Mouse (Mus musculus) brain, embryonic 14.5 days (tissue): ENCODE data around the gene Tead4. TPM values are rescaled to one million over a fixed set of nuclear protein-coding genes. Genes with fewer than 3 reads are reported as not detected.

Experiments
- DNase-seq: peaks from one replicate; pipeline ENCODE4 v3.0.0-alpha.2; 2011; ENCODE audit warnings: low read depth
- CTCF ChIP-seq: fragments of 200-500 bp; IDR thresholded peaks from 2 replicates; pipeline ENCODE4 v1.5.1; 2012; ENCODE audit warnings: inconsistent platforms, mild to moderate bottlenecking, moderate library complexity, borderline replicate concordance; ENCODE audit not compliant: insufficient read depth, insufficient read length; ENCODE audit errors: extremely low read depth
- POLR2A ChIP-seq: fragments of 200-500 bp; IDR thresholded peaks from 2 replicates; pipeline ENCODE4 v1.6.1; 2012; ENCODE audit warnings: mild to moderate bottlenecking, inconsistent platforms, borderline replicate concordance; ENCODE audit not compliant: poor library complexity, insufficient read depth, insufficient read length, severe bottlenecking; ENCODE audit errors: extremely low read depth
- polyA plus RNA-seq: library from polyadenylated mRNA; depleted of rRNA; stranded (reverse); fragments of >200 nt; gene quantifications from 2 replicates; pipeline ENCODE4 v1.2.3, GENCODE M21; 2012; rRNA removed

Tead4 gene
- polyA plus RNA-seq, 1 experiment: 0.81 TPM

DNA sequence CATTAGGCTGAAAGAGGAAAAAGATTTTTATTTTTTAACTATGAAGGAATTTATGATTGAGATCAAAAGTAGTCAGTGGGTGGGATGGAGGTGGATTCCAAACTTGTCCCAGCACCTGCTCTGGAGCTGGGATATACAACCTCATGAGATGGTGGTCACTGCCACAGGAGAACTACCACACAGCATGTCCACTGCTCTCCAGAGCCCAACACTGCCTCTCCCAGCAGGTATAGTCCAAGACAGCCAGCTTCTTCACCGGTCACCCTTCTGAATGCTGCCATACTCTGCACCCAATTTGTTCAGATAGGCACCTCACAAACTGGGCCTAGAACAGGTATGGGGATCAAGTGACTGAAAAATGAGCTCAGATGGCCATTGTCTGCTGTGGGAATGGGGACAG lies 121.0 kb downstream of the Tead4 start:
- no peak for DNase-seq
- no peak for TF ChIP-seq CTCF
- TF ChIP-seq POLR2A: no peak

GRCm38 (mm10) chr6:128179247-128179646 lies 121.4 kb downstream of the Tead4 start:
- DNase-seq: no peak
- TF ChIP-seq CTCF (peak; percentile 22; the same call in 1 of the 2 replicates), POLR2A (no peak)

DNA sequence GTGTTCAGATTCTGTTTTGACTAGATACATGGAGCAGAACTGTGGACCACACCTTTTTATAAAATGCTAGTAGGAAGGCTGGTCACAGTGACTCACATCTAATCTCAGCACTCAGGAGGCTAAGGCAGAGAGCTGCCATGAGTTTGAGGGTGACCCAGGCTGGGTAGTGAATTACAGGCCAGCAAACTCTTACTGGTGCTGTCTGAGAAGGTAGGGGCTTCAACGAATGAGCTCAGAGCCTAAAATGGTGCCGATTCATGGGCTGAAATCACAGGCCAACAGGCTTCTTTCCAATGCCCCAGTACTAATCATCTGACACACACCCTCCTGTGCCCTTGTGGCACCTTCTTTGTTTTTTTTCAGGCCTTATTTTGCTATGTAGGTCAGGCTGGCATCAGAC lies 121.9 kb downstream of the Tead4 start:
- no peak for TF ChIP-seq CTCF
- TF ChIP-seq POLR2A: no peak
- DNase-seq: no peak

Other genes starting within 250 kb of the Tead4 start
- gene Tspan9, start 157.2 kb downstream of the Tead4 start, polyA plus RNA-seq: 41.8 and 49.7 TPM in 2 replicates
- gene Tulp3, start 55.0 kb upstream of the Tead4 start, polyA plus RNA-seq: 38.4 and 39.0 TPM in 2 replicates
- gene Rhno1, start 62.1 kb upstream of the Tead4 start, polyA plus RNA-seq: 35.0 and 43.8 TPM in 2 replicates
- 38.3 and 70.8 TPM in 2 replicates for gene Foxm1, start 62.1 kb upstream of the Tead4 start, polyA plus RNA-seq
- 1.1 and 1.2 TPM in 2 replicates for gene Tex52, start 74.6 kb upstream of the Tead4 start, polyA plus RNA-seq
- gene Gm44596, start 74.7 kb upstream of the Tead4 start, polyA plus RNA-seq: not detected in 2 replicates
- 5.9 and 6.8 TPM in 2 replicates for gene Nrip2, start 98.5 kb upstream of the Tead4 start, polyA plus RNA-seq
- 36.1 and 42.2 TPM in 2 replicates for gene Itfg2, start 124.1 kb upstream of the Tead4 start, polyA plus RNA-seq
- gene Fkbp4, start 137.9 kb upstream of the Tead4 start, polyA plus RNA-seq: 249 and 252 TPM in 2 replicates
- 0.12 TPM in 1 of 2 replicates, not detected in the other for gene Pzp, start 225.9 kb upstream of the Tead4 start, polyA plus RNA-seq